Mouse (Mus musculus) monocyte, adult 5-6 weeks (primary cell): ENCODE measurements around the gene Sptlc2. TPM values are rescaled to one million over a fixed set of nuclear protein-coding genes. Genes with fewer than 3 reads are reported as not detected.
"Not testable (repeated sequence)": the region's sequence is repeated elsewhere in the genome, so short reads cannot be mapped to it uniquely, and the experiment has no call there.

Experiments used
- ATAC-seq: fragments of 153-309, 156-312 bp; replicated peaks from 2 replicates; pipeline ENCODE4 v1.8.0; 2017; ENCODE audit warnings: mild to moderate bottlenecking; ENCODE audit not compliant: low TSS enrichment, insufficient number of reproducible peaks, severe bottlenecking, poor library complexity, low FRiP score
- total RNA-seq: library from RNA; stranded (forward); fragments of 200-1000, 200-491, 200-594 nt; gene quantifications from 3 replicates; pipeline ENCODE4 v1.2.3, GENCODE M21; 2017

The Sptlc2 gene
- total RNA-seq, 1 experiment from 2014 or later: 270 TPM

DNA sequence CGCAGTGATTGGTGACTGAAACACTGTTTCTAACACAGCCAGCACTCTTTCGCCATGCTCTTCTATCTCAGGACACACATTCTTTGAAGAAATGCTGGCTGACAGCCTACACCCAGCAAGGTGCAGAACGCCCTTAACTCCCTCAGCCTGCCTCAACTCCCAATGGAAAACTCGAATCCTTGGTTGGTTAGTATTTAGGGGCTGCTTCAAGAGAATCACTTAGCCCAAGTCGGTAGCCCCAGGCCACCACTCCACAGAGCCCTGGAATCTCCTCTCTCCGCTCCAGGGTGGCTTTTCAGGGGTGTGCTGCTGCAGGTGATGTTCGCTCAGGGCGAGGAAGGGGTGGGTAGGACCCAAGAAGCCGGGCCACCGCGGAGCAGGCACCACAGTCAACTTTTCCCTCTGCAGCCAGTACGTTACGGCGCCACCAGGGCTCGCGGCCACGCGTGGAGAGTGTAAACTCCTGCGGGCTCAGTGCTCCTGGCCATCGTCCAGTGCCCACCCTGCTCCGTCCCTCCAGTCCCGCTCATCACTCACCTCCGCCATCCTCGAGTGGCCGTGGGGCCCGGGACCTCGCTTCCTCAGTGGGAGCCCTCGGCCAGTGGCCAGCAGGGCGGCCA is 89.0 kb downstream of the Sptlc2 start:
- no peak for ATAC-seq

DNA sequence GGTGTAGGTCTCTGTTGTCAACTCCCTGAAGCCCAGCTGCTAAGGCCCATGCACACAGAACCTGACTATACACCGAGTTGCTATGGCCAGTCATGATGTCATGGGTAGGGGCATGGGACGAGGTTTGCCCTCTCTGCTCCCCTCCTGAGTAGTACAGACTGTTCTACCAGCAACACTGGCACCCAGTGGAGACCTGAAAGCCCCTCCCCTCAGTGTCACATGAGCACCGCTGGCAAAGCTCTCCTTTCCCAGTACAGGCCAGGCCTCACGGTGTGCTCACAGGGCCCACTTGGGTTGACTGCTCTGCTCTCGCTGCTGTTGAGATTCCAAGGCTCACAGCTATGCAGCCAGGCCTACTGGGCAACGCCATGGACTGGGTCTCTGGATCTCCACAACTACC is 94.2 kb downstream of the Sptlc2 start:
- ATAC-seq: no peak

DNA sequence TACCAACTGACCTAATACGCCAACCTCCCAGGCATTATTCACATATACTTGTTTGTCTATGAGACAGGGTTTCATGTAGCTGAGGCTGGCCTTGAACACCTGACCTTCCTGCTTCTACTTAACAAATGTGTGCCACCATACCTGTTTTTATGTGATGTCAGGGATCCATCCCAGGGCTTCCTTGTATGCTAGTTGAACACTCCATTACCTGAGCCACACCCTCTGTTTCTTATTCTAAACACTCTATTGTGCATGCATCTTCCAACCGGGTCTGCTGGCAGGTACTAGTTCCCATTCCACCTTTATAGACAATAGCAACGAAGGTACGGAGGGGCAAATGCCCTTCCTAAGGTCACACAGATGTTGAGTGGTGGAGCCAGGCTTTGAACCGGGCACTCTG is 99.1 kb downstream of the Sptlc2 start:
- no peak for ATAC-seq

DNA sequence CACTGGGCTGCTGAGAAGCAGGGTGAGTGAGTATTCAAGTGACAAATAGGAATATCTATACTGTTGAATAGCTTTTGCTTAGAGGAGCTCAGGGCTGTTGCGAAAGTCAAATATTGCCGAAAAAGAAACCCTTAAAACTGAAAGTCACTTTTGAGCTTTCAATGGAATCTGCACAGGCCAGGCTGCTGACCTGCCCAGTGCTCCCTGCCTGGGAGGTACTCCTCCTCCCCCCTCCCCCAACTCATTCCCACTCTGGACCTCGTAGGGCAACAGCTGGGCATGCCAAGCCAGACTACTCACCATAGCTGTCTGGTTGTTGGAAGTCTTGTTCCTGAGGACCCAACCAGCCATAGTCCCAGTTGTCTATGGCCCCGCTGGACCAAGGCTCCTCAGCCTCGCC is 103.4 kb downstream of the Sptlc2 start:
- ATAC-seq: 0 out of 2 replicates have a peak, but pooled peaks have one; percentile 34

DNA sequence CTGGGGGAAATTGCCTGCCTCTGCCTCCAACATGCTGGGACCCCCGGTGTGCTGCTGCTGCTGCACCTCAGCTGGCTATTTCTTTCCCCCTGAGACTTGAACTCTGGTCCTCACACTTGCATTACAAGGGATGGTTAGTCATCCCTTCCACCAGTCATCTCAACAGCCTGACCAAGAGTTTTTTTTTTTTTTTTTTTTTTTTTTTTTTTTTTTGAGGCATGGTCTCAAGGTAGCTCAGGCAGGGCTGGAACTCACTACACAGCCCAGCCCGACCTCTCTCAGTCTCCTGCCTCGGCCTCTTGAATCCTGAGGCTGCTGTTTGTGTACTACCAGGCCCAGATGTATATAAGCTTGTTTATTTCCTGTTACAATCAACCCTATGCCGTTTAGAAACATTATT is 103.9 kb downstream of the Sptlc2 start:
- no peak for ATAC-seq

DNA sequence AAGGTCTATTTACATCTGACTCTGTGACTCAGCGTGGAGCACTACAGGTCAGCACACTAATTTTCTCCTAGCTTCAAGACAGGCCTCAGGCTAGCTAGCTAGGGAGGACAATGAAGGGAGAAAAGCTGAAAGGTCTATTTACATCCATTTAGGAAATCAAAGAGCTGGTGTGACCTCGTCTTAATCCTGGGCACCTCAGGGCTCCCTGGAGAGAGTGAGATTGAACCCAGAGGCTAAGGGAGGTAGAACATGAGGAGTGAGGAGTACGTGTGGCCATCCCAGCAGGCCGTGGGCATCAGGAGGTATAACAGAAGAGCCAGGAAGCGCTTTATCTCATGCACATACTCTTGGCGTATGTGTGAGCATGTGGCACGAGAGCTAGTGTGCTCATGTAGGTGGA is 104.4 kb downstream of the Sptlc2 start:
- no peak for ATAC-seq

DNA sequence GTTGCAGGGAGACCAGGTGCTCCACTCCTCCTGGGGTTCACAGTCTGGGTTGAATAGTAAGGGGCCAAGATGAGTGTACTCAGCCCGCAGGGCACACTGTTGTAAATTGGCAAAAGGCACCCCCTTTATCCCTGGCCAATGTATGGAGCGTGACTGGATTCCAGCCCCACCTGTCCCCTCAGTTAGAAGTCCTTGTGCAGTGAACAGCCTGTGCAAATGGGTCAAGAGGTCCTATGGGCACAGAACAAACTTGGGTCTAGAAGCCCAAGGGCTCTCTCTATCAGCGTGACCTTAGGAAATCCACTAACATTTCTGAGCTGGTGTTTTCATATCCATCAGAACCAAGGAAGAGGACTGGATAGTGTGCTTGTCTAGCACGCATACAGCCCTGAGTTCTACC is 105.4 kb downstream of the Sptlc2 start:
- ATAC-seq: no peak

DNA sequence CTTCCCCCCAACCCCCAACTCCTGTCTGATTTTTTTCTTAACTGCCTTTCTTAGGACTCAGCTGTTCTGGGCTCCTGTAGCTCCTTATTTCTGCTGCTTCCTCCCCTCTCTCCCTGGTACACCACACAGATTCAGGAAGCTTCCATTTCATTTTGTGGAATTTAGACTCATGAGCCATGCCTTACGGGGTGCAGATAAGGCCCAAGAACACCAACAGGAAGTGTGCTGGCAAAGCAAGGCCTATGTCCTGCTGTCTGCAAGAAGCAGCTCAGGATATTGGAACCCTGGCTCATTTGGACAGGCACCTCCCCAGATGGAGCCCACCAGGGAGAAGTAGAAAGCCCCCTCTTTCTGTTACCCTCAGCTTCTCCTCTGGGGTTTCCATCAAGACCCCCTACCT is 106.4 kb downstream of the Sptlc2 start:
- no peak for ATAC-seq

DNA sequence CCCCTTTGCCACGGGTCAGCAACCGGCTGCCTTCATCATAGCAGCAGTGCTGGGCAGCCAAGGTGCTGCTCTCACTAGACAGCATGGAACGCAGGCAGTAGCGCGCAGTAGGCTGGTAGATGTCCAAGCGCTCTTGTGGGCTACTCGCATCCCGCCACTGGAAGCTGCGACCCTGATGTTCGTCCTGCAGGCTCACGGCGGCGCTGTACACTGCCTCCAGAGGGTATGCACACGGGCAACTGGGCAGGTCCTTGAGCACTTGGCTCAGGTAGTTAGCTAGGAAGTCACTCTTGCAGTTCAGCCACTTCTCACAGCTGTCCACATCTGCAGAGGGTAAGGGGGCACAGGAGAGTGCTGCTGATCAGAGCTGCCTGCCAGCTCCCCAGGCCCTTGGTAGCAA is 108.3 kb downstream of the Sptlc2 start:
- ATAC-seq: no peak

DNA sequence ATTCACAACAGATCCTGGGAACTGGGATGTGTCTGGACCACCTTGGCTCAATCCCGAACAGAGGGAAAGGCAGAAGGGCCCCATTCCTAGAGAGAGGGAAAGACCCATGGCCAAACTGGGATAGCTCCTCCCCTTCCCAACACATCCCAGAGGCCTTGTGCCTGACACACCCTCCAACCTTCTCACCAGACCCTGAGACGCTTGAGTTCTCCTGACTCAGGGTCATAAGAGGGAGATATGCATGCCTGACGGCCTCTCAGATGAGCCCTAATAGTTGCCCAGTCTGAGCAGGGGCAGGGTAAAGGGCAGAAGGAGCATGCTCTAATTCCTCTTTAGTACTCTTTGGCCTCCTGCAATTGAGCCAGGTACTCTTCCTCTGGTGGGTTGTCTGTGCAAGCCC is 108.8 kb downstream of the Sptlc2 start:
- no peak for ATAC-seq

DNA sequence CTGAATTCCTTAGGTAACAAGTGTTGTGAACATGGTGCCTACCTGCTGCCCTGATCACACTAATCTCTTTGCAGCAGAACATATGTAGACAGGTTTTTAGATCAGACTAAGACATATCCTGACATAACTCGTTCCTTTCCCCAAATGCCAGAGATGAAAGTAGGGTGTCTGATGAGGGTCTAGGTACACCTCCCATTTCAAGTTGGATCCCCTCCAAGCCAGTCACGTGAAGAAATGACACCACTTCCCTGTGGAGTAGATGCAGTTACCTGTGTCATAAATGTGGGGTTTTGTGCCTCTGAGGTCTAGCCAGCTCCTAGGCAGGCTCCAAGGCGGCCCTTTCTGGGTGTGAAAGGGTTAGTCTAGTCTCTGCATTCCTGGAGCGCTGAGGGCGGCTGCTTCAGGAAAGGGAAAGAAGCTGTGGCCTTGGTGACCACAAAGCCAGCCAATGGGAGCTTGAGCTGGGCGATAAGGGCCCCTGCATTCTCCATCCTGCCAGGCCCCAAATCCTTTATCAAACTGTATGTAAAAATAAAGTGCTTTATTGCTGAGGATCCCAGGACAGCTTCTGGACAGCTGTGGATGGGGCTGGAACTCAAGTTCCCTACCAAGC is 109.9 kb downstream of the Sptlc2 start:
- no peak for ATAC-seq

DNA sequence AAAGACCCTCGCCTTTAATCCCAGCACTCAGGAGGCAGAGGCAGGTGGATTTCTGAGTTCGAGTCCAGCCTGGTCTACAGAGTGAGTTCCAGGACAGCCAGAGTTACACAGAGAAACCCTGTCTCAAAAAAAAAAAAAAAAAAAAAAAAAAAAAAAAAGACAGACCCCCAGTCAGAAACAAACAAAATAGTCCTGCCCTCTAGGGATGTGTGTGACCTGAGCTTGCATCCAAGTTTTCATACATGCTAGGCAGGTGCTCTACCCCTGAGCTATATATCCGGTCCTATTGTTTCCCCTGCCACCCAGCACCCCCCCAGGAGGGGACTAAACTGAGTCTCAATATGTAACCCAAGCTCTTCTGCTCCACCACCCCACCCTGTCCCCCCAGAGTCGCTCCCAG is 110.9 kb downstream of the Sptlc2 start:
- ATAC-seq: not testable (repeated sequence)

DNA sequence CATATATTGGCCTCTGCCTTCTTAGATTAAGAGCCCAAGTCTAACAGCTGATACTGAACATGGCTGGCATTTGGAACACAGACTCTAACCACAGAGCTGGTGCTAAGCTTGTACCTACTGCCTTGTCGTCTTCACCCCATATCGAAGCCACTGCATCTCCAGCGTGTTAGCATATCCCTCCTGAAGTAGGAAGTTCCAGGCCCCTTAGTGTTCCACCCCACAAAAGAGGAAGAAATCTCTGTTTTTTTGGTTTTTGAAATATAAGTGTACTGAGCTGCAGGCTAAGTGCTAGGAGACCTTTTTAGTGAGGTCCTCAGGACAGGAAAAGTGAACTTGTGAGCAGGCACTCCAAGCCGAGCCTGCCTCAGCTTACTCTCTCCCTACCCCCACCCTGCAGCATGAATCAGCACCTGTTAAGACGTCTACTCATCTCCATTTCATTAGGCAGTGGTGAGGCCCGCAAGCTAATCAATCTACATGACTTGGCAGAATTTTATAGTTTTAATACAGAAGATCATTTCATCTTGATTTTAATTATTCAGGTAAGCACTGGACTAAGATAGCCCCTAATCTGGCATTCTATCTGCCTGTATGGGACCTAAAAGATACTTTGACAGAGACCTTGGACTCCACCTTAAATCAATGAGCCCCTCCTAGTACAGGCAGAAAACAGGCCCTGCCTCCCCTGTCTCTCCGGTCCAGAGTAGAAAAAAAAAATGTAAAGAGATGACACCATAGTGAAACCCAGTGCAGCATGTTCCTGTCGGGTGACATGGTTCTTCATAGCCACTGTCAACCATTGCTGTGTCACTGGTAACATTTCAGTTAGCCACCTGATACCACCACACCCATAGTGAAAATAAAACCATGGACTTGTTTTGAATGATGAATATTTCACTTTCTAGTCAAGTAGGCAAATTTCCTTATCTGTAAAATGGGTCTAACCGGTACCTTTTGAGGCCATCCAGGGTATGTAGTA is 113.0 kb downstream of the Sptlc2 start:
- ATAC-seq: peak; percentile 27; the same call in 1 of the 2 replicates

DNA sequence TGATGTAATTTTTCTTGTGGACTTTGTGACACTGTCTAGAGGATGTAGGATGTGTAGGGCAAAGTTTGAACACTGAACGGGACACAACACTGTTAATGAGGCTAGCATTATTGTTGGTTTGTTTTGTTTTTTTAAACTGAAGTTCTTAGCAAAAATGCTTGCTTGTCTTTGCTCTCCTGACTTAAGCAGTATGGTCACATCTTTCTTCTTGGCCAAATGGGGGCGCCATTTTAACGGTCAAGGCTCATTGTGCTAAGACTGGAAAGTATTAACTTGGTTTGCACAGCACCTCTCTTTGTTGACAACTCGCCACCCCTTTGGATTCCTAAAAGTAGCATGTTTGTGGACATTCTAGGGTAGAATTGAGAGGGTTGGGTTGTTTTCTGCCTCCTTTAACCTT is 120.5 kb downstream of the Sptlc2 start:
- ATAC-seq: no peak

DNA sequence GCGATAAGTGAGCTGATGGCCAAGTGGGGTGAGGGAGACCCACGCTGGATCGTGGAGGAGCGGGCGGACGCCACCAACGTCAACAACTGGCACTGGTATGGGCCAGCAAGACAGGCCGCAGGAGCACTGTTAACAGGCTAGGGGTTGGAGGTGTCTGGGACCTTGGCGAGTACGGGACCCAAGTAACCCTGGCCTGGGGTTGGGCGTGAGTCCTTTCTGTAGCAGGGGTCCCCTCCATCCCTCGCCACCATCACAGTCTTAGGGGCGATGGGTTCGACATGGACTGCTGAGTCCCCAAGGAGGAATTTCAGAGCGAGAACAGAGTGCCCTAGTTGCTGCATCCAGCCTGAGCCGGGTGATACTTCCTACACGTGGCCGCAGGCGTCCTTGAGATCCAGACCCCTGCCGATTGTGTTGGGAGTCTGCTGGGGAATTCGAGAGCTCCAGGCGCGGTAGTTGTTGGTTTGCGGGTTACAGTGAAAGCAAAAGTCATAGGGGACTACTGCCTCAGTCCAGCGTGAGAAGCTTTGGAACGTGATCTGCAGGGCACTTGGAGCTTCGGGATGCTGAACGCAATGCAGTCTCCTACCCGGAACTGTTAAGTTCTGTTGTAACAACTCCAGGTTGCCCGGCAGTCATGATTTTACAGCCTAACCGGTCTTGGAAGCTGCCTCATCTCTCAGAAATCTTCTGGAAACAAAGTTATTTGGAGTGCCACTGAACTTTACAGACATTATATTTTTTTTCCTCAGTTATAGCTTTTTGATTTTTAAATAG is 121.1 kb downstream of the Sptlc2 start:
- peak; percentile 20; the same call in 1 of the 2 replicates for ATAC-seq

DNA sequence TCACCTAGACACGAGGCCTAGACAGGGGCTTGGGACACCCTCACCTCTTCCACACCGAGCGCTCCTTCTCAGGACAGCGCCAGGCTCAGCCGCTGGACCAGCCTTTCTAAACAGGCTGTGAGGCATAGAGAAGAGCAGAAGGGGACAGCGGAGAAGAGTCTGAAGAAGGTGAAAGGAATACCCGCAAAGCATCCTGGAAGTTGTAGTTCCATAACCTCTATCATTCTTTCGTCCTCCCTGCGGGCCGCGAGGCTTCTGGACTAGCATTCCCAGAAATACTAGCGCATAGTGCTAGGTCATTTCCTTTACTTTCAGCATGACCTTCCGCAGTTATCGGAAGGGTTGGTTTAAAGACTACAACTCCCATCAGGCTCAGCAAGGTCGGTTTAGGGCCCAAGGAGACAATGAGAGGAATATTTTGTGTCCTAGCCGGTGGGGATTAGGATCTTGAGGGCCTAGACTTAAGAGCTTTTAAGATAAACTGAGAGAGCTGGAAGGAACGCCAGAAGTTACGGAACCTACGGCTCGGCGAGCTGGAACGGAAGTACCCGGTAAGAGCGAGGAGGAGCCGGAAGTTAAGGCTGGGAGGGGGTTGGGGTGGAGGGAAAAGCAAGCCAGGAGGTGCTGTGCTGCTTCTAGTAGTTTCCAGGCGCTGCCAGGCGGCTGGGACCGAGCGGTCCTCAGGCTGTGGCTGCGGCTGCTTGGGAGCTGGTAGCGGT is 121.9 kb downstream of the Sptlc2 start, which contains the start of the genes Vipas39 and Ahsa1:
Gene Vipas39 (minus strand): TSS at position 149 of the 719 bp plus-strand sequence.
Gene Ahsa1 (plus strand): TSS at position 372 of the 719 bp plus-strand sequence.
- ATAC-seq: peak; percentile 97

DNA sequence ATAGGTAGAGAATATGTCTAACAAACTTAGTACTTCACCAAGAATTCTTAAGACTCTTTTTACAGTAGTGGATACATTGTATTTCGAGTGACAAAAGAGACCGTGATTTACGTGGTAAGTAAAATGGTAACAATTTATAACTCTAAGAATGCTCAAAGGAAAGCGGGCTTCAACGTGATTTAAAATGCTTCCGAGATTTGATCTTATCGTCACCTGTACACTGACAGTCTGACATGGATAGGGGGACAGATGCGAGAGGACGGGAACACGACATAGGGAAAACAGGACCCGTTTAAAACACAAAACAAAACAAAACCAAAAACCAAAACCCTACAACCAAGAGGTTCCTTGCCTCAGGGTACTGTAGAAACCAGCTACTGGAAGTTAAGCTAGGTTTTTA is 122.7 kb downstream of the Sptlc2 start:
- no peak for ATAC-seq

DNA sequence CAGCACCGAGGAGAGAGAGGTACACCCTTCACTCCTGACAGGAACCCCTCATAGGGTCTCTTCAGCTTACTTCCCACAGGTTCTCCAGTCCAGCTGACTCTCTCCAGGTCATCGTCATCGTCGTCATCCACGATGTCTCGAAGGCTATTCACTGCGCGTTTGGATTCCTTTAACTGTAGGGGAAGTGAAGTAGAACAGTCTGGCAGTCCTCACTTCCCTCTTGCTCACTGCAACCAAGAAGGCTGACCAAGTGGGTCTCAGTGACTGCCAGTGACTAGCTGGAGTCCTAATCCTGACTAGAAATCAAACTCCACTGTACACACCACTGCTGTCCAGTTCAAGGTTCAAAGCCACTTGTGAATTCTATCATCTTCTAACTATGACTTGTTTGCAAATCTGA is 127.6 kb downstream of the Sptlc2 start:
- no peak for ATAC-seq
